Mouse (Mus musculus) spleen, postnatal 4 days (tissue): ENCODE results near the gene Ankrd63.

Source experiments
- DNase-seq, 2 experiments: peaks; one replicate each; pipeline ENCODE4 v3.0.0; 2022; ENCODE audit warnings: low spot score in 2 of 2

Ankrd63 gene

DNA sequence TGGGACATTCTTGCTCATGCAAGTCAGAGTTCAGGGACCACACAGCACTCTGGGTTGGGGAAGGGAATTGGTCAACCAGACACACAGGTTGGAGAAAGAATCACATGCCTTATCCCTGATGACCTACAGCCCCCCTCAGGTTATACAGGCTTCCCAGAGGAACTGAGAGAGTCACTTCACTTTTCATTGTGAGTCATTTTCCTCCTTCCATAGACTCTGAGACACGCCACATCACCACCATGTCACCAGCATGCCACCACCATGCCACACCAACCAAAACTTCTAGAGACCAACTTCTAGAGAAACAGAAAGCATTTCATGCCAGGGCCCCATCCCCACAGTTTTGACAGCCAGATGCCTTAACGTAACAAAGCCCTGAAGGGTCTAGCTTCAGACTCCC lies 23.1 kb upstream of the Ankrd63 start:
- DNase-seq: no peak

DNA sequence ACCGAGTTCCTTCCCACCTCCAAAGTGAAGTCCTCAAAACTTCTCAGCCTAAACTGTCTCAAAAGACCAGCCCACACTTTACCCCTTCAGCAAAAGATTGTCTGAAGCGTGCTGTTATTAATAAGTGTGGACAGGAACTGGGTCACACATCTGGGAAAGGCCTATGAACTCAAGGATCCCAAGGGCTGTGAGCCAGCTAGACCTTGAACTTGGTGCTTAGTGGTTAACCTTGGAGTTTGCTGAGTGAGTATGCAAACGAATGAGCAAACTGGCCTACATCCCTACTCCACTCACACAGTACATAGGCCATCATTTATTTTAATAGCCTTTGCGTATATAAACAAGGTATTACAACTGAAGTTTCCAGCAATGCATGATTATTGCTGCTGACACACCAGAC lies 21.7 kb upstream of the Ankrd63 start:
- no peak for DNase-seq

DNA sequence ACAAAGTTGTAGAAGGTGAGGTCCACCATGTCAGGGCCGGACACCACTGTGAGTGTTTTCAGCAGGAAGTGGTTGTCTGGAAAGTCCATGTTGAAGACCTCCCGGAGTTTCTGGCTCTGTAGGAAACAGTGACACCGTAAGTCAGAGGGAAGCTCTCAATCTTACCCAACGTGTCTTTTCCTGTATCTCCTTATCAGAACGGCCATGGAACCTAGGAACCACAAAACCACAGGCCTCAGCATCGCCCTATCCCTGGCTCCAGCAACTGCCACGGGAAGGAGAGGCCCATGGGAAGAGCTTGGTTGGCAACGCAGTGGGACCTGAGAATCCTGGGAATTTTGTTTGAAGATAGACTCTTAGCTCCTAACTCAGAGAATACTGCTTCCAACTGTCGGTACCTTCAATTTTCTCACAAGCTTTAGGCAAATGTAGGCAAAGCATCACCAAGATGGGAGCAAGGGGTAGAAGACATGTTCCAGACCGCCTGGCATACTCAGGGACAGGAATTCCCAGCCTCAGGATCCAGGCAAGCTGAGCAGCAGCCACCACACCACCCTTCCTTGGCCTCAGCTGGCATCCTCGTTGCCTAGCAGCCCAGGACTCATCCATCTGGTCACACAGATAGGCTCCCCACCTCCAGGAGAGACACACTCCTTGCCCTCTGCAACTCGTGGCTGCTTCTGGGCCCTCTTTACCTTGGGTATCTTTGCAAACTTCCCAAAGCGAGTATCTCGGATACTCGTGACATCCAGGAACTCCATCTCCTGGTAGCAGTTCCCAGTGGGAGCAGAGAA lies 20.1 kb upstream of the Ankrd63 start:
- no peak for DNase-seq

DNA sequence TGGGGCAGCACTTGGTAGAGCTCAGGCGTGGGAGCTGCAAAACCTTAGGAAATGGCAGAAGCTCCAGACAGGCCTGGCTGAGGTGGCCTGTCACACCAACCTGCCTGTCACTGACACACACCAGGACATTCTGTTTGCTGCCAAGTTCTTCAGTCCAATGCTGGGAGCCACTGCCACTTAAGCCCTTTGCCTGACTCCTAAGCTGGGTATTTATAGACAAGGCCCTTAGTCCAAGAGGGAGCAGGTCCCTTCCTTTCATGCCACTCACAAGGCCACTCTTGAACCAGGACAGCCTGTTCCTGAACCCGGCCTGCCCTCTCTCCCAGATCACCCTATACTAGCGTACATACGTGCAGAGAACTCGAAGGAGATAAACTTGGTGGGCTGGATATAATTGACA lies 12.9 kb upstream of the Ankrd63 start:
- DNase-seq: no peak

DNA sequence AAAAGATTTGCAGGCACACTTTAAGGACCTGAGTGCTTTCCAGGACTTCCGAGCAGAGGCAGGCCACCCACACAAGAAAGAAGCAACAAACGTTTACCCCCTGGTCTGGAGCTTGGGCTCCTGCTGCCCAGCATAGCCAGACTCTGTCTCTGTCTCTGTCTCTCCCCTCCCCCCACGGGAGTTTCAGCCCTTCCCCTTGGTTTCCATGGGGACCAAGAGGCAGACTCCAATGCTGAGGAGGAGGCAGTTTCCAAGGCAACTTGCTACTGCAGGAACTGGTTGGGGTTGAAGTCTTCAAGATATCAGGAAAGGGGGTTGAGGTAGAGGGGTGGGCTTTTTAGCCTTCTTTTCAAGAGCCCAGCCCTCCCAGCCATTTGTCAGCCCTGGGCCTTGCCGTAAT lies 10.5 kb upstream of the Ankrd63 start:
- DNase-seq: no peak

DNA sequence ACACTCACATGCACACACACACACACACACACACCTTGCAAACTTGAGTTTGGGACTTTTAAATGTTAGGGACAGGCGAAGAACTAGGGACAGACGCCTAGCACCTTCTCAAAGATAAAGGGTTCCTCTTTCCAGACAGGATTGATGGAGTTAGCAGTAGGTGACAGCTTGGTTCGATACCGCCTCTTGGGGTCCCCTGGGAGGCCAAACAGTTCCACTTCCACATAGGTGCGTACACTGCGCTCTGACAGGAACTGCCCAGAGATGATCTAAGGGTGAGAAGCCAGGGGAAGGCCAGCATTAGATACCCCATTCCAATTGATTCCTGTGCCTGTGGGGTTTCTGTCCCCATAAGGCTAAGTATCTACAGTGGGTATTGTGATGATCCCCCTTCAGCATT lies 9.9 kb upstream of the Ankrd63 start:
- DNase-seq: no peak

DNA sequence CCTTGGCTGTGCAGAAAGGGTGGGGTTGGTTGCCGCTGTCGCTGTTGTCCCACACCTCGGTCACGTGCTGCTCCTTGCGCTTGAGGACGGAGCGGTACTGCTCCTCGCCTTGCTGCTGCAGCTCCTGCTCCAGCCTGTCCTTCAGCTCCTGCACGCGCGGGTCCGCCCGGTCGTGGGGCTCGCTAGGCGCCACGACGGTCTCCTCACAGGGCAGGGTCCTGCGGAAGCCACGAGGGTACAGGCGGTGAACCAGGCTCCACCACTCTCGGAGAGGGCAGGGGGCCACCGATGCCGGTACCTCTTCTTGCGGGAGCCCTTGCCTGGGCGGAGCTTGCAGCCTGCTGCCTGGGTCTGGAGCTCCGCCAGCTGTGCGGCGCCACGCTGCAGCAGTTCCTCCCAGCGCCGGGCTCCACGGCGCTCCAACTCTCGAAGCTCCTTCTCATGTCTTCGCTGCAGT lies 7.3 kb upstream of the Ankrd63 start:
- DNase-seq: no peak

DNA sequence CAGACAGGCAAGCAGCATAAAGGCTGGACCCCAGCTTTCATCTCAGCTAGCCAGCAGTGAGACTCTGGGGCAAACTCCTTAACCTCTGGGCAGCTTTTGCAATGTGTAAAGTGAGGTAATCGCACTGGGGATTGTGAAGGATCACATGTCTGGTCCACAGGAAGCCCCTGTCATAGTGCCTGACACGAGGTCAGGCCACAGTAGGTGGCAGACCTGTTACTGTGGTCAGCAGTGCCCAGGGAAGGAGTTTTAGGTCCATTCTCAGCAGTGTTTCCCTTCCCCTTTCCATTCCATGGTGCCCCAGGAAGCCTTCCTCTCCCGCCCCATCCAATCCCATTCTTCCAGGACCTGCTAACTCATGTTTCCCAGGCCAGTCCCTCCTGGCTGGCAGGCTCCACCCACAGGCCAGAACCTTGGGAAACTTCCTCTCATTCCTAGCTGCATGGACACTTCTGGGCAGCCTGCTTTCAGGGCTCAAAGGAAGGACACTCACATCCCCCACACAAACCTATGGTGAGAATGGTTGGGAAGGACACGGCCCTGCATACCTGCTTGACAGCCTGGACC lies 6.0 kb upstream of the Ankrd63 start:
- DNase-seq: no peak

DNA sequence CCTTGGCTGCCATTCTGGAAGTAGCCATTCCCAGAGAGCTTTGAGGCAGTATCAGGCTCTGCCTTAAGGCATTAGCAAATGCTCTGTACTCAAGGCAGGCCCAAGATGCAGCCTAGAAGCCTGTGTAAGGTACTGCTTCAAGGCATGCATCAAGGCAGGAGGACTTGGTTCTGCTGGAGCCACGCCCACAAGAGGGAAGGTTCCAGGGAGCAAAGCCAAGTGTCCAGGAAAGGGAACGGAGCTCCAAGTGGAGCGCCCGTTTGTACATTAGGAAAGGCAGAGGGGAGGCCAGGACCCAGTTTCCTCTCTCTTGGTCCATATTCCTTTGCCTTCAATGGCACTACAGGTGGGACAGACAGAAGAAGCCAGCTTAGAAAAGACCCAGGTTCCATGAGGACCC lies 4.7 kb upstream of the Ankrd63 start:
- DNase-seq: no peak

DNA sequence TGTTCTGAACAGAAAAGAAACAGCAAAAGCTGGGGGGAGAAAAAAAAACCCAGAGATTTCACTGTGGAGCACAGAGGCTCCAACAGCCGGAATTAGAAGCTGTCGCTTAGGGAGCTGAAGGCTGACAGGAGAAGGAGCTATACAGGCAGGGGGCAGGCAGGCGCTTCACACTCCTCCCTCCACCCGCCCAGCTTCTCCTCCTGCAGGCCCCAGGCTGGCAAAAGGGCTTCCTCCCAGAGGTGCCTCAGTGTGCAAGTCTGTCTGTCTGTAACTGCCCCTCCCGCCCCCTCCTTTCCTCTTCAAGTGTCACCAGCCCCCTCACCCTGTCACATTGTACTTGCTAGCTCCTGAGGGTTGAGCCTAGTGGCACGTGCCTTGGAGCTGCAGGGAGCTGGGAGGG lies 2.7 kb upstream of the Ankrd63 start:
- no peak for DNase-seq

DNA sequence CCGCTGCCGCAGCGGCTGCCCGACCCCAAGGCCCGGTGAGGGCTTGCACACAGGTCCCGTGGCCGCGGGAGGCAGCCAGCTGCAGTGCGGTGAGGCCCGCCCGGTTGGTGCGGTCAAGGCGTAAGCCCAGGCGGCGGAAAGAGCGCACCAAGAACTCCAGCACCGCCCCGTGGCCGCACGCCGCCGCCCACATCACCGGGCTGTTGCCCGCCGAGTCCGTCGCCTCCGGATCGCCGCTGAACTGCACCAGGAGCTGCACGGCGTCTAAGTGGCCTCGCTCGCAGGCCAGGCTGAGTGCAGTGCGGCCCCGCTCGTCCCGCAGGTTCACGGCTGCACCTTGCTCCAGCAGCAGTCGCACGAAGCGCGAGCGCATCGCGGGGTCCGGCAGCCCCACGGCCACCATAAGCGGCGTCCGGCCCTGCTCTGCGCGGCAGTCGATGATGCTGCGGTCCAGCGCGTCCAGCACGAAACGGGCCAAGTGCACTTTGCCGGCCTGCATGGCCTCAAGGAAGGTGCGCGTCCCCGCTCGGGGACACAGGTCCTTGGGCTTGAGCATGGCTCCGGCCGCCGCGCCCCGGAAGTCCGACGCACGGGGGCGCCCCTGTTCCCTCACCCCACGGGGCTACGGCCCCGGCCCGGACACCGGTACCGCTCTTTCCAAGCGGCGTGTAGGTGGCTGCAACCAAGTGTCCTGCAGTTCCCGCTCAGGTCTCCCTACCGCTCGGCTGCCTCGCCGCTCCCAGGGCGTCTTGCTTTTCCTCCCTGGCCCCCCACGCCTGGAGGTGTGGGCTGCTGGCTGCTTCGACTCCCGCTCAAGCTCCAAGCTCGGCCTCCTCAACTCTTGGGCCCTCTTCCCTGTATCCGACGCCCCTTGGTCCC lies 641 bp downstream of the Ankrd63 start:
- peak in 1 of 2 experiments; percentile 80 for DNase-seq

DNA sequence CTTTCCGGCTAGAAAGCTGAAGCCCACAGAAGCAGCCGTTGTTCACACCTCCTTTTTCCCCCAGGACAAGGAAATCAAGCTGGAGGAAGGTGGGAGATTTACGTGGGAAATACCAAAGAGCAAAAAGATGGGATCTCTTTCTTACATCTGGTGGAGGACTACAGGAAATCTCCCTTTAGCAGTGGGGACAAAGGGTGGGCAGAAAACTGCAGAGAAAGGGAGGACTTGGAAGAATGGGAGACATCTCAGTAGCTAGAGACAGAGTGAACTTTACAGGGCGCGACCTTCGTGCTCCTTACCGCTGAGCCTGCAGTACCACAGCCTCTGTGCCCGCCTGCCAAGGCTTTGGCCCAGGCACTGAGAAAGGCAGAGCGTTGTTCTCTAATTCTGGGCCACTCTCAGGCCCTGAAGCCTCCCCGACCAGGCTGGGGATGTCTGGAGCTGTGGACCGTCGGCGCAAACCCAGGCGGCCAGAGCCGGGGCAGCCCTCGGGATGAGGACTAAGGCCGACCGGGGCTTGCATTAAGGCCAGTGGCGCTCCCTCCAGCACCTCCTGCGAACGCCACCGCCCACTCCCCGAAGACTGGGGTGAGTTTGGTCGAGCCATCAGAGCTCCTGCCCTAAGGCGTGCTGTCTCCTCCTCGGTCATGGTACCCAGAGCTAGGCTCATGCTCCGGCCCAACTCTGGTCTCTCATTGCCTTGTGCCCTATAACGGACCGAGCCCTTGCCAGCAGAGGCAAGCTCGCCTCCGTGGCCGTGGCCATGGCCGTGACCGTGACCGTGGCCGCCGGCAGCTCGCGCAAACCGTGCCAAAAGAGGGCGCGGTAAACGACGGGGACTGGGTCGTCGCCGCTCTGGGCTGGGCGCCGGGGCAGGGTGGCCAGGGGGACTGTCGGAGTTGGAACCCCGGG lies 1.5 kb downstream of the Ankrd63 start:
- DNase-seq: no peak

DNA sequence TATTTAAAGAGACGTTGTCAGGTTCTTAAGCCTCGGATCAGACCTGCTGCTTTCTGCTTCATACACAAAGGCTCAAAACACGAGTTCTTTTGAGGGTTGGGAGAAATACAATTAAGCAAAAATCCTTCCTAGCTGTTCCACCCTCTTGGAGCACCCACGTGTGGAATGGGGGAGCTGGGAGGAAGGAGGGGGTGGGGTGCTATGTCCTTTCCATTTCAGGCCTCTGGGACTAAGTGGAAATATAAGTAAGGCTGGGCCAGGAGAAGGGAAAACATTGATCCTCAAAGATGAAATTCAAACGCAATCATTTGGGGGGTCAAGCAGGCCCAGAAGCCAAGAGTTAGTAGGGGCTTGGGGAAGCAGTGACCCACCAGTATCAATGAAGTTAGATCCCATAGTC lies 2.6 kb downstream of the Ankrd63 start:
- no peak for DNase-seq

DNA sequence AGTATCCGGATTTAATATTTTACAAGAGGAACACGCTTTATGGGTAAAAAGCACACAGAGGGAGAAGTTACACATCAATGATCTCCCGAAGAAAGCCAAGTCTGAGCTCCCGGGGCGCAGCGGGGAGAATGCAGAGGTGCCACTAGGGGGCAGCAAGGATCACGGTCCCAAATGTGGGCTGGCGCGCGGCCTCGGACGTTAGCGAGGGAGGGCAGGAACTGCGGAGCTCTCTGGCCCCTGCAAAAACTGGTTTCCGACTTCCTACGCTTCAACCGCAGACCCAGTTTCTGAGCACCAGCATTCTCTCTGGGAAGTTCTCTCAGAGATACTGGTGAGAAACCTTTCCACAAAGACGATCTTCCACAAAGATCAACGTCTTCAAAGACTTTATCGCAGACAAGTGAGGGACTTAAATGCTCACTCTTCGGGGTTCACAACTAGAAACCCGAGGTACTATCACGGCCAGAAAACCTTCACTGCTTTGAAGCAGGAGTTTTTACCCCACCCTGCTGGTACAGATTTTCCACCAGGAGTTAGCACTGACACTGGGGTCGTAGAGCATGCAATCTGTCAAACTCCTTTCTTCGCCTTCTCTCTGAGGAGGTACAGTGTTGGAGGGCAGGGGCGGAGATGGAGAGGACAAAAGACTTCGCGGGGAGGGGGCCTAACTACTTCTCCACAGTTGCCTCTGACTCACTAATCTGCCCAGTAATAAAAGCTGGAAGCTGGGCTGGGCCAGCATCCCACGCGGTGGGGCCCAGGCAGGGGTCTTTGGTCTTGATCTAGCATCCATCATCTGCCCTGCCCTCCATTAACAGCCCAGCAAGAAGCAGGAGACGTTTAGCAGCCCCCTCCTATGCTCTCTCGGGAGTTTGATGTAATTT lies 3.3 kb downstream of the Ankrd63 start:
- DNase-seq: peak; percentile 83 to 95

DNA sequence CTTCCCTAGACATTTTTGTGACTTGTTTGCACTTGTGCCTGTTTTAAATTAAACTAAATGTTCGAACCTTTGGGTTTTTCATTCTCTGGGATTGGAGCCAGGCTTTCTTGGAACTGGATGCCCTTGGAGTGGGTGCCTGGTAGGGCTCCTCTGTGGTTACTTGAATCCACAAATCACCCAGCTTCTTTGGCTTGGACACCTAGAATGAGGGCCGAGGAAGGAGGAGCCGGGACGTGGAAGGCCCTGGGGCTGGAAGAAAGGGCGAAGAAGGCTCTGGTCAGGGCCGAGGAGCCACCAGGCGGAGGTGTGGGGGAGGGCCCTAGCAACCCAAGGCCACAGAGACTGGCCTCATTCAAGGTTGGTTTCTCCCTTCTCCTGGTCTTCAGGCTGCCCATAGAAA lies 5.8 kb downstream of the Ankrd63 start:
- no peak for DNase-seq

DNA sequence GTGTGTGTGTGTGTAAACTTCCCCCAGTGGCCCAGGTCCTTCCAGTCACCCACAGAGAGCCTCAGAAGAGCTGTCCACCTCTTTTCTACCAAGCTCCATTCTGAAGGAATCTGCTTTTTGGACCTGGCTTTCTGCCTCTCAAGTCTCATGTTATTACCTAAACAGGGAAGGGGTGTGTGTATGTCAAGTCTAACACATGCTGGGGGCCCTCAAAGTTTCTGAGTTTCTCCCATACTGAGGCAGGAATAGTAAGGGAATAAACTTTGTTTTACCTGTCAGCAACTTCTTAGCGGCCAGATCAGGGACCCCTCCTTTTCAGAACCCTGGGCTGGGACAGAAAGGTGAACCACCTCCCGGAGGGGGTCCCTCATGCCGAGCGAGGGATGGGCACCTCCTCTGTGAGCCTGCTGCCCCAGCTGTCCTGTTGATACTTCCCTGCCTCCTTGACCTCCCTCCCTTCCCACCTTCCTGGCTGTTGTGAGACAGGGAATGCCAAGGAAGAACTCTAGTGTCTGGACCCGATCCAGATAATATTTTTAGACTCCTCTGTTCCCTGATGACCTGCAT lies 6.4 kb downstream of the Ankrd63 start:
- DNase-seq: no peak

DNA sequence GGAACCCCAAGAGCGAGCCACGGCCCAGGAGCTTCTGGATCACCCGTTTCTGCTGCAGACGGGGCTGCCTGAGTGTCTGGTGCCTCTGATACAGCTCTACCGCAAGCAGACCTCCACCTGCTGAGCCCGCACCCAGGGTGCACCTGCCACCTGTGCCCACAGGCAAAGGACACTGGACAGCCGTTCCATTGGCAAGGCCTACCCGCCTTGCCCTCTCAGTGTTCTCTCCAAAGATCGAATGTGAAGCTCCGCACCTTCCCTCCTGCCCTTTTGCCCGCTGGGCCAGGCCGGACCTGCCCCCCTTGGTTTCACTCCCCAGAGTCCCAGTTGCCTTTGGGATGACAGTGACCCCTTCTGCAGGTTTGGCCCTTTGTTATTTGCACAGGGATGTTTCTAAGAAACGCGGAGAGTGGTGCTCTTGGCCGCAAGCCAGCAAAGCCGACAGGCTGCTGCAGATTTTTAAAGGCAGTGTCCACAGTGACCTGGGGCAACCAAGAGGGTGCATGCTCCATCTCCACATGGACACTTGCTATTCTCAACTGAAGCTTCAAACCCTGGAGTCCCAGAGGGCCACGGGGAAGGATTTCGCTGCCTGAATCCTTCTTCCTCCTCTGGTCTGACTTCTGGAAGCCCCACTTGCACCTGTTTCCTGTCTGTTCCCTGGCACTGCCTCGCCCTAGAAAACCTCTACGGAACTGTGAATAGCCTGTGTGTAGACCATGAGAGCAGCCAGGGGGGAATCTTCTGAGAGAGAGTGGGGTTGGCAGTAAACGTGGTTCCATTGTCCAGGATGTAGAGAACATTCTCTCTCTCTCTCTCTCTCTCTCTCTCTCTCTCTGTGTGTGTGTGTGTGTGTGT lies 7.1 kb downstream of the Ankrd63 start:
- no peak for DNase-seq

DNA sequence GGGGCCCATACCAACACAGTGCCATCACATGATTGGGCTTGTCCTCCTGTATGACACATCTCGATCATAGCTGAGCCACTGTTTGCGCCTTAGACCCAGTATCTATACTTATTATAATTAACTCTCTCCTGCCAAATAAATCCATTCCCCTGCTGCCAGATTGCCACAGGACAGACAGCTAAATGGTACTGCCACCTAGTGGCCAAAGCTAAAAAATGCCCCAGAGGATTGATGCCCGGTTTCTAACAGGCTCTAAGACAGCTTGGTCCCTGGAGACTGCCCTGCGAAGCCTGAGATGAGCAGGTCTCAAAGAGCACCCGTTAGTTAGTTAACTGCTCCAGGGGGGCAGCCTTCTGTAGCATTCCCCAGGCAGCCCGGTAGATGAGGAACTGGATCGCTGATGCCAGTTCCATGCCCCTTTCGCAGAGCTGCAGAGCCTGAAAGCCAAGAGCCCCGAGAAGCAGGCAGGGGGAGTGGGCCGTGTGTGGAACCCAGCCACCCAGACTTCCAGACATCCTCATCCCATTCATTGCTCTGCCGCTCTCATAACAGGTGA lies 8.0 kb downstream of the Ankrd63 start:
- peak in 1 of 2 experiments; percentile 66 for DNase-seq

DNA sequence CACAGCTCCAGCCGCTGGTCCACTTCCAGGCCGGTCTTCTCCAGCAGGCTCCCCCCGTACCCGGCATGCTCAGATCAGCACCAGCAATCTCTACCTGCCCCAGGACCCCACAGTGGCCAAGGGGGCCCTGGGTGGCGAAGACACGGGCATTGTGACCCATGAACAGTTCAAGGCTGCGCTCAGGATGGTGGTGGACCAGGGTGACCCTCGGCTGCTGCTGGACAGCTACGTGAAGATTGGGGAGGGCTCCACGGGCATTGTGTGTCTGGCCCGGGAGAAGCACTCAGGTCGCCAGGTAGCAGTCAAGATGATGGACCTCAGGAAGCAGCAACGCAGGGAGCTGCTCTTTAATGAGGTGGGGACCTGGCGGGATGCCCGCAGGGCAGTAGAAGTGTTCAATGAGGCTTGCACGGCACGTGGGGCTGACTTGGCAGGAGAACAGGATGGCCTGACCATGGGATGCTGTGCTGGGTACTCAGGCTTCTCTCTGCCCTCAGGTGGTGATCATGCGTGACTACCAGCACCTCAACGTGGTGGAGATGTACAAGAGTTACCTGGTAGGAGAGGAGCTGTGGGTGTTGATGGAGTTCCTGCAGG lies 10.3 kb downstream of the Ankrd63 start:
- no peak for DNase-seq
